Mouse (Mus musculus): Measurements from ENCODE around the gene Slc46a1.

Slc46a1 gene

GRCm38 (mm10) chr11:78501529-78501928, 36.0 kb downstream of the Slc46a1 start:
- no peak for DNase-seq (ENCODE audit: low read depth, low spot score)

- no peak for DNase-seq (ENCODE audit: low read depth, low spot score)
Measured at GRCm38 (mm10) chr11:78502909-78503650, 37.6 kb downstream of the Slc46a1 start, which contains the start of gene Sebox. Gene Sebox, plus strand, starts transcription at chr11:78503447.

GRCm38 (mm10) chr11:78505430-78505829, 39.9 kb downstream of the Slc46a1 start:
- no peak for DNase-seq (ENCODE audit: low read depth, low spot score)

- DNase-seq (ENCODE audit: low read depth, low spot score) = no peak
Measured at GRCm38 (mm10) chr11:78509148-78509547, 43.7 kb downstream of the Slc46a1 start.

GRCm38 (mm10) chr11:78512025-78512957, 46.8 kb downstream of the Slc46a1 start, which contains the start of the genes Tmem199 and Poldip2:
Gene Tmem199, minus strand, starts transcription at chr11:78512172.
Gene Poldip2, plus strand, starts transcription at chr11:78512193.
- DNase-seq (ENCODE audit: low read depth, low spot score) = peak; percentile 65

GRCm38 (mm10) chr11:78513106-78513790, 47.8 kb downstream of the Slc46a1 start:
- no peak for DNase-seq (ENCODE audit: low read depth, low spot score)

- DNase-seq (ENCODE audit: low read depth, low spot score) = no peak
Measured at GRCm38 (mm10) chr11:78515549-78516325, 50.2 kb downstream of the Slc46a1 start.

- no peak for DNase-seq (ENCODE audit: low read depth, low spot score)
Measured at GRCm38 (mm10) chr11:78518931-78519330, 53.4 kb downstream of the Slc46a1 start.
